In the genomic region with DNA sequence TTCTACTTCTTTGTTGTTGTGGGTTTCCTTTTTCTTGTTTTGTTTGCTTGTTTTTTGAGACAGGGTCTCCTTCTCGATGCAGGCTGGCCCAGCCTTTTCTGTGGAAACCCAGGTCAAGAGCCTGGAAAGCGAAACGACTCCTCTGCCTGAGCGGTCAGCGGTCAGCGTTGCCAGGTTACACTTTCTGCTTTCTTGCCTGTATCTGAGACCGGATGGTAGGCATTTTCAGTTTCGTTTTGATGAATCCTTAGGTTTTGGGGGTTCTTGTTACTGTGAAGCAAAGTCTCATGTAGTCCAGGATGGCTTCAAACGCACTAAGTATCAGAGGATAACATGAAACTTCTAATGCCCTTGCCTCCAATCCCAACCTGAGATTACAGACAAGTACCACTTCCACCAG, we compare ENCODE assay signal across 17 mouse cellular contexts. TPM values are rescaled to one million over a fixed set of nuclear protein-coding genes. Genes with fewer than 3 reads are reported as not detected.
DNase-seq lines count a peak whose midpoint lies in the region; ATAC-seq lines count a peak whose summit lies in the region.
"Had no signal": no experiment of that assay in that cellular context is flagged by ENCODE, and none has a peak within 500 bp of the region (broad histone marks: within the 10 kb centered on the region; RNA-seq: fewer than 3 reads in every experiment).

No protein-coding gene starts in this region.

- no peak overlapping the region for H3K9ac ChIP-seq in kidney, embryonic 16.5 days (replicated peaks; ENCODE audit: low read length)
- H3K9ac ChIP-seq: forebrain, embryonic 13.5 days; limb, embryonic 12.5 days had no signal

- no peaks in the 10 kb centered on the region for H3K4me1 ChIP-seq in brown adipose tissue, adult 24 weeks (ENCODE audit: control insufficient read depth, insufficient read depth, insufficient read length, low read length)
- peaks cover 2% of the 10 kb centered on the region for H3K4me1 ChIP-seq in kidney, embryonic 16.5 days (ENCODE audit: insufficient read depth, low read length)
- H3K4me1 ChIP-seq in forebrain, embryonic 10.5 days, result peaks cover 4% of the 10 kb centered on the region
- H3K4me1 ChIP-seq: heart, embryonic 10.5 days; limb, embryonic 12.5 days had no signal

- no peaks in the 10 kb centered on the region for H3K9me3 ChIP-seq in kidney, embryonic 16.5 days (ENCODE audit: low read length)
- H3K9me3 ChIP-seq in forebrain, embryonic 10.5 days, result no peaks in the 10 kb centered on the region
- H3K9me3 ChIP-seq: forebrain, embryonic 13.5 days; heart, embryonic 10.5 days; limb, embryonic 12.5 days had no signal

- WGBS in kidney, embryonic 16.5 days, result 47% methylated on average over 9 of the region's 9 CpGs
- WGBS in forebrain, embryonic 10.5 days, result 71% methylated on average over 9 of the region's 9 CpGs

- no peak overlapping the region for H3K27ac ChIP-seq in brown adipose tissue, adult 24 weeks (replicated peaks; ENCODE audit: low read depth, low read length)
- H3K27ac ChIP-seq in kidney, embryonic 16.5 days (ENCODE audit: low read length), result no peak overlapping the region
- no peak overlapping the region for H3K27ac ChIP-seq in forebrain, embryonic 10.5 days
- H3K27ac ChIP-seq: forebrain, embryonic 13.5 days; heart, embryonic 10.5 days; hindbrain, postnatal 0 days; layer of hippocampus, adult 2 months; left cerebral cortex, adult 2 months; limb, embryonic 12.5 days had no signal

- H3K36me3 ChIP-seq in kidney, embryonic 16.5 days (ENCODE audit: insufficient read depth, low read length), result no peaks in the 10 kb centered on the region
- no peaks in the 10 kb centered on the region for H3K36me3 ChIP-seq in forebrain, embryonic 10.5 days (replicated peaks)
- H3K36me3 ChIP-seq: heart, embryonic 10.5 days; limb, embryonic 12.5 days had no signal

- H3K4me3 ChIP-seq in brown adipose tissue, adult 24 weeks (ENCODE audit: insufficient read depth, low read depth, low read length), result peak overlapping the region; percentile 25; the same call in 1 of the 2 replicates
- H3K4me3 ChIP-seq in kidney, embryonic 16.5 days (ENCODE audit: low read length), result no peak overlapping the region
- H3K4me3 ChIP-seq in forebrain, embryonic 10.5 days, result no peak overlapping the region
- H3K4me3 ChIP-seq: forebrain, embryonic 13.5 days; heart, embryonic 10.5 days; layer of hippocampus, adult 2 months; left cerebral cortex, adult 2 months; limb, embryonic 12.5 days had no signal

- H3K4me2 ChIP-seq in kidney, embryonic 16.5 days (replicated peaks; ENCODE audit: low read depth, low read length), result no peak overlapping the region
- H3K4me2 ChIP-seq: forebrain, embryonic 13.5 days; limb, embryonic 12.5 days had no signal

- ATAC-seq in CD4-positive, CD25-positive, alpha-beta regulatory T cell, adult 4 months, result peak; percentile 65
- ATAC-seq in megakaryocyte progenitor cell, adult 5-6 weeks (replicated peaks; ENCODE audit: poor library complexity), result peak; percentile 72
- no peak for ATAC-seq in kidney, embryonic 16.5 days (ENCODE audit: low FRiP score, low TSS enrichment)
- ATAC-seq: forebrain, embryonic 13.5 days; hindbrain, postnatal 0 days had no signal

- H3K27me3 ChIP-seq in kidney, embryonic 16.5 days (ENCODE audit: insufficient read depth, low read length), result no peaks in the 10 kb centered on the region
- peaks cover 12% of the 10 kb centered on the region for H3K27me3 ChIP-seq in forebrain, embryonic 10.5 days (ENCODE audit: poor library complexity, severe bottlenecking)
- H3K27me3 ChIP-seq: forebrain, embryonic 13.5 days; limb, embryonic 12.5 days had no signal

- intact Hi-C loops in left cerebral cortex, postnatal 36 days (cut with DNase I), result no loop called here

- peak; percentile 65 for DNase-seq in 416B (ENCODE audit: low read depth)
- DNase-seq in left cerebral cortex, postnatal 36 days (ENCODE audit: low spot score in 2 of 2), result no peak
- no peak for DNase-seq in forebrain, embryonic 10.5 days (ENCODE audit: extremely low spot score, low spot score)
- DNase-seq: cerebellum, adult 18-20 months; heart, postnatal 14 days; right cerebral cortex, adult 18-20 months; thymus, postnatal 36 days had no signal

RNA-seq across cellular contexts. Expression of a gene that starts 59.6 kb away (rescaled TPM):
- polyA plus RNA-seq in CD4-positive, CD25-positive, alpha-beta regulatory T cell, adult 4 months (2017; shearing (Covaris generic)), result 10 to 100 TPM; 46.4 to 51.4 TPM
- polyA plus RNA-seq in brown adipose tissue, adult 24 weeks (2012; ENCODE audit: insufficient read depth, insufficient read length, missing spikeins), result 18.3 and 30.6 TPM in 2 replicates
- 115 and 134 TPM in 2 replicates for total RNA-seq in megakaryocyte progenitor cell, adult 5-6 weeks (2015)
- 48.0 and 67.5 TPM in 2 replicates for total RNA-seq in megakaryocyte progenitor cell, adult 5-6 weeks (2017)
- 23.5 and 28.4 TPM in 2 replicates for polyA plus RNA-seq in kidney, embryonic 16.5 days (2015; fragmentation: Nextera tagmentation; extraction: Ambion mirVana)
- 10 to 100 TPM; 56.3 to 71.0 TPM for total RNA-seq in left cerebral cortex, postnatal 36 days (2021)
- 26.3 and 27.4 TPM in 2 replicates for polyA plus RNA-seq in forebrain, embryonic 10.5 days (2016; fragmentation: Nextera tagmentation; extraction: Ambion mirVana)
